ENCODE assay signal across 17 mouse cellular contexts in genomic region chr14:53901103-53901502, GRCm38 (mm10).
DNase-seq lines count a peak whose midpoint lies in the region; ATAC-seq lines count a peak whose summit lies in the region.
"Had no signal": no experiment of that assay in that cellular context is flagged by ENCODE, and none has a peak within 500 bp of the region (broad histone marks: within the 10 kb centered on the region; RNA-seq: fewer than 3 reads in every experiment).

No protein-coding gene starts in this region.

- H3K27me3 ChIP-seq in hindbrain, embryonic 16.5 days (replicated peaks; ENCODE audit: control insufficient read depth, insufficient read depth, low read length) = no peaks in the 10 kb centered on the region
- no peaks in the 10 kb centered on the region for H3K27me3 ChIP-seq in hindbrain, embryonic 10.5 days (ENCODE audit: insufficient read depth, poor library complexity, severe bottlenecking)
- no peaks in the 10 kb centered on the region for H3K27me3 ChIP-seq in kidney, embryonic 14.5 days (ENCODE audit: control insufficient read depth, insufficient read depth, low read length)
- H3K27me3 ChIP-seq: embryonic facial prominence, embryonic 15.5 days; forebrain, embryonic 12.5 days had no signal

- 85% methylated on average over 1 of the region's 1 CpGs for WGBS in hindbrain, embryonic 16.5 days
- WGBS in hindbrain, embryonic 10.5 days = 88% methylated on average over 1 of the region's 1 CpGs
- WGBS in kidney, embryonic 14.5 days = 86% methylated on average over 1 of the region's 1 CpGs

- no peak overlapping the region for H3K9ac ChIP-seq in hindbrain, embryonic 16.5 days (ENCODE audit: low read depth, low read length)
- no peak overlapping the region for H3K9ac ChIP-seq in kidney, embryonic 14.5 days (ENCODE audit: low read depth, low read length)
- H3K9ac ChIP-seq: embryonic facial prominence, embryonic 15.5 days; forebrain, embryonic 12.5 days; liver, embryonic 14.5 days had no signal

- DNase-seq in hindbrain, embryonic 10.5 days (ENCODE audit: low spot score) = no peak
- peak; percentile 26 to 42 for DNase-seq in left cerebral cortex, postnatal 14 days (ENCODE audit: low spot score in 2 of 2)
- no peak for DNase-seq in left cerebral cortex, adult 8-10 months (ENCODE audit: low spot score in 2 of 2)
- peak; percentile 38 to 51 for DNase-seq in right cerebral cortex, postnatal 10 days (ENCODE audit: low spot score in 2 of 2)
- DNase-seq in right cerebral cortex, postnatal 14 days = no peak
- peak; percentile 16 for DNase-seq in telencephalon, adult 2 months (ENCODE audit: low read depth, low spot score)
- DNase-seq: adrenal gland, adult 8-10 months; cerebellum, adult 8-10 months; gastrocnemius, postnatal 25 days; kidney, postnatal 25 days; thymus, postnatal 25 days had no signal

- no peaks in the 10 kb centered on the region for H3K36me3 ChIP-seq in hindbrain, embryonic 16.5 days (ENCODE audit: control insufficient read depth, insufficient read depth, low read length)
- H3K36me3 ChIP-seq in hindbrain, embryonic 10.5 days = no peaks in the 10 kb centered on the region
- H3K36me3 ChIP-seq in kidney, embryonic 14.5 days (ENCODE audit: control insufficient read depth, insufficient read depth, low read length) = no peaks in the 10 kb centered on the region
- H3K36me3 ChIP-seq: embryonic facial prominence, embryonic 15.5 days; forebrain, embryonic 12.5 days; heart, embryonic 10.5 days had no signal

- H3K4me3 ChIP-seq in hindbrain, embryonic 16.5 days (ENCODE audit: low read length) = no peak overlapping the region
- H3K4me3 ChIP-seq in hindbrain, embryonic 10.5 days = no peak overlapping the region
- H3K4me3 ChIP-seq in kidney, embryonic 14.5 days (ENCODE audit: low read length) = no peak overlapping the region
- H3K4me3 ChIP-seq: embryonic facial prominence, embryonic 15.5 days; forebrain, embryonic 12.5 days; heart, embryonic 10.5 days had no signal

- H3K4me1 ChIP-seq in hindbrain, embryonic 16.5 days (ENCODE audit: control insufficient read depth, insufficient read depth, low read depth, low read length) = no peaks in the 10 kb centered on the region
- H3K4me1 ChIP-seq in hindbrain, embryonic 10.5 days (replicated peaks) = no peaks in the 10 kb centered on the region
- H3K4me1 ChIP-seq in kidney, embryonic 14.5 days (ENCODE audit: control insufficient read depth, insufficient read depth, low read length) = no peaks in the 10 kb centered on the region
- H3K4me1 ChIP-seq: embryonic facial prominence, embryonic 15.5 days; forebrain, embryonic 12.5 days; heart, embryonic 10.5 days had no signal

- H3K4me2 ChIP-seq in hindbrain, embryonic 16.5 days (ENCODE audit: low read length) = no peak overlapping the region
- no peak overlapping the region for H3K4me2 ChIP-seq in kidney, embryonic 14.5 days (replicated peaks; ENCODE audit: low read depth, low read length)
- H3K4me2 ChIP-seq: embryonic facial prominence, embryonic 15.5 days; forebrain, embryonic 12.5 days had no signal

- H3K27ac ChIP-seq in hindbrain, embryonic 16.5 days (ENCODE audit: low read depth, low read length) = no peak overlapping the region
- H3K27ac ChIP-seq in hindbrain, embryonic 10.5 days = no peak overlapping the region
- no peak overlapping the region for H3K27ac ChIP-seq in kidney, embryonic 14.5 days (ENCODE audit: low read depth, low read length)
- H3K27ac ChIP-seq: embryonic facial prominence, embryonic 15.5 days; forebrain, embryonic 12.5 days; heart, embryonic 10.5 days; liver, embryonic 14.5 days had no signal

- intact Hi-C loops in left cerebral cortex, postnatal 14 days (cut with DNase I) = no loop called here

- no peaks in the 10 kb centered on the region for H3K9me3 ChIP-seq in hindbrain, embryonic 16.5 days (ENCODE audit: control insufficient read depth, low read length)
- no peaks in the 10 kb centered on the region for H3K9me3 ChIP-seq in hindbrain, embryonic 10.5 days
- H3K9me3 ChIP-seq in kidney, embryonic 14.5 days (ENCODE audit: control insufficient read depth, low read length) = no peaks in the 10 kb centered on the region
- H3K9me3 ChIP-seq: embryonic facial prominence, embryonic 15.5 days; forebrain, embryonic 12.5 days; heart, embryonic 10.5 days had no signal

- 0 out of 2 replicates have a peak, but pooled peaks have one; percentile 40 for ATAC-seq in hindbrain, embryonic 16.5 days
- no peak for ATAC-seq in kidney, embryonic 14.5 days (ENCODE audit: low FRiP score, low TSS enrichment)

Comparison
In these comparisons a context has a peak if more than half of its experiments do, and no peak if none do; other contexts are left out.
1. DNase-seq: peak in left cerebral cortex, postnatal 14 days (2 of 2), right cerebral cortex, postnatal 10 days (2 of 2) and telencephalon, adult 2 months (single experiment); none in hindbrain, embryonic 10.5 days (single experiment), left cerebral cortex, adult 8-10 months (0 of 2) and right cerebral cortex, postnatal 14 days (single experiment).